Mouse (Mus musculus) C2C12 (cell line): ENCODE results near the gene Tmc8.

Experiments used
- CTCF ChIP-seq: IDR thresholded peaks from one replicate; pipeline ENCODE4 v1.5.1; 2011; ENCODE audit not compliant: control insufficient read depth, insufficient read depth, insufficient read length
- MYOD1 ChIP-seq: IDR thresholded peaks from one replicate; pipeline ENCODE4 v1.6.1; 2011; ENCODE audit warnings: low read depth; ENCODE audit not compliant: control insufficient read depth, insufficient read length

- TF ChIP-seq MYOD1 (no peak), CTCF (no peak)
Observed at GRCm38 (mm10) chr11:117762246-117762645, 19.6 kb upstream of the Tmc8 start.
